In genomic region chr5:32278000-32278694, GRCm38 (mm10) we compare ENCODE assay signal across 15 mouse cellular contexts. TPM values are rescaled to one million over a fixed set of nuclear protein-coding genes. Genes with fewer than 3 reads are reported as not detected.
DNase-seq lines count a peak whose midpoint lies in the region; ATAC-seq lines count a peak whose summit lies in the region.
"Had no signal": no experiment of that assay in that cellular context is flagged by ENCODE, and none has a peak within 500 bp of the region (broad histone marks: within the 10 kb centered on the region; RNA-seq: fewer than 3 reads in every experiment).

No protein-coding gene starts in this region.

- no peaks in the 10 kb centered on the region for H3K27me3 ChIP-seq in forebrain, embryonic 12.5 days
- H3K27me3 ChIP-seq in hindbrain, embryonic 12.5 days = no peaks in the 10 kb centered on the region
- no peaks in the 10 kb centered on the region for H3K27me3 ChIP-seq in midbrain, embryonic 12.5 days
- no peaks in the 10 kb centered on the region for H3K27me3 ChIP-seq in neural tube, embryonic 15.5 days (replicated peaks)
- no peaks in the 10 kb centered on the region for H3K27me3 ChIP-seq in kidney, embryonic 14.5 days (ENCODE audit: control insufficient read depth, insufficient read depth, low read length)
- H3K27me3 ChIP-seq: Patski had no signal

- no peaks in the 10 kb centered on the region for H3K36me3 ChIP-seq in forebrain, embryonic 12.5 days (replicated peaks)
- H3K36me3 ChIP-seq in hindbrain, embryonic 12.5 days = no peaks in the 10 kb centered on the region
- H3K36me3 ChIP-seq in midbrain, embryonic 12.5 days = no peaks in the 10 kb centered on the region
- H3K36me3 ChIP-seq in neural tube, embryonic 15.5 days = no peaks in the 10 kb centered on the region
- H3K36me3 ChIP-seq in kidney, embryonic 14.5 days (ENCODE audit: control insufficient read depth, insufficient read depth, low read length) = no peaks in the 10 kb centered on the region
- H3K36me3 ChIP-seq: limb, embryonic 10.5 days; liver, embryonic 12.5 days had no signal

- DNase-seq in cerebellum, adult 11 months = no peak
- no peak for DNase-seq in frontal cortex, postnatal 10 days (ENCODE audit: low spot score in 2 of 2)
- DNase-seq: B cell, adult 2 months; cerebellum, adult 8-10 months; kidney, adult 9 months; thymus, postnatal 36 days had no signal

- H3K9me3 ChIP-seq in forebrain, embryonic 12.5 days = no peaks in the 10 kb centered on the region
- no peaks in the 10 kb centered on the region for H3K9me3 ChIP-seq in hindbrain, embryonic 12.5 days (replicated peaks)
- H3K9me3 ChIP-seq in midbrain, embryonic 12.5 days = no peaks in the 10 kb centered on the region
- H3K9me3 ChIP-seq in neural tube, embryonic 15.5 days (replicated peaks) = no peaks in the 10 kb centered on the region
- no peaks in the 10 kb centered on the region for H3K9me3 ChIP-seq in kidney, embryonic 14.5 days (ENCODE audit: control insufficient read depth, low read length)
- H3K9me3 ChIP-seq: limb, embryonic 10.5 days; liver, embryonic 12.5 days; megakaryocyte, embryonic 14.5 days had no signal

- H3K4me1 ChIP-seq in forebrain, embryonic 12.5 days = peaks cover 24% of the 10 kb centered on the region
- H3K4me1 ChIP-seq in hindbrain, embryonic 12.5 days = peaks cover 27% of the 10 kb centered on the region
- H3K4me1 ChIP-seq in midbrain, embryonic 12.5 days = peaks cover 33% of the 10 kb centered on the region
- peaks cover 15% of the 10 kb centered on the region for H3K4me1 ChIP-seq in neural tube, embryonic 15.5 days
- no peaks in the 10 kb centered on the region for H3K4me1 ChIP-seq in kidney, embryonic 14.5 days (ENCODE audit: control insufficient read depth, insufficient read depth, low read length)
- H3K4me1 ChIP-seq: liver, embryonic 12.5 days; megakaryocyte, embryonic 14.5 days had no signal

- 40% methylated on average over 5 of the region's 5 CpGs for WGBS in forebrain, embryonic 12.5 days
- WGBS in hindbrain, embryonic 12.5 days = 45% methylated on average over 5 of the region's 5 CpGs
- WGBS in midbrain, embryonic 12.5 days = 52% methylated on average over 5 of the region's 5 CpGs
- WGBS in neural tube, embryonic 15.5 days = 37% methylated on average over 5 of the region's 5 CpGs
- 76% methylated on average over 5 of the region's 5 CpGs for WGBS in kidney, embryonic 14.5 days

- H3K4me2 ChIP-seq in forebrain, embryonic 12.5 days = no peak overlapping the region
- no peak overlapping the region for H3K4me2 ChIP-seq in hindbrain, embryonic 12.5 days (replicated peaks)
- 0 out of 2 replicates have a peak overlapping the region, but pooled peaks have one; percentile 19 for H3K4me2 ChIP-seq in midbrain, embryonic 12.5 days (replicated peaks)
- H3K4me2 ChIP-seq in neural tube, embryonic 15.5 days = no peak overlapping the region
- no peak overlapping the region for H3K4me2 ChIP-seq in kidney, embryonic 14.5 days (replicated peaks; ENCODE audit: low read depth, low read length)
- H3K4me2 ChIP-seq: liver, embryonic 12.5 days had no signal

- ATAC-seq in forebrain, embryonic 12.5 days (ENCODE audit: low FRiP score) = peak; percentile 84
- peak; percentile 93 for ATAC-seq in hindbrain, embryonic 12.5 days (ENCODE audit: low FRiP score)
- peak; percentile 90 for ATAC-seq in midbrain, embryonic 12.5 days (ENCODE audit: low FRiP score, low read depth)
- ATAC-seq in neural tube, embryonic 15.5 days (ENCODE audit: low FRiP score) = peak; percentile 69
- no peak for ATAC-seq in kidney, embryonic 14.5 days (ENCODE audit: low FRiP score, low TSS enrichment)
- ATAC-seq: liver, embryonic 12.5 days; Patski had no signal

- H3K4me3 ChIP-seq in forebrain, embryonic 12.5 days (replicated peaks) = no peak overlapping the region
- H3K4me3 ChIP-seq in hindbrain, embryonic 12.5 days = no peak overlapping the region
- H3K4me3 ChIP-seq in midbrain, embryonic 12.5 days = no peak overlapping the region
- no peak overlapping the region for H3K4me3 ChIP-seq in neural tube, embryonic 15.5 days (replicated peaks)
- no peak overlapping the region for H3K4me3 ChIP-seq in kidney, embryonic 14.5 days (ENCODE audit: low read length)
- H3K4me3 ChIP-seq: limb, embryonic 10.5 days; liver, embryonic 12.5 days; megakaryocyte, embryonic 14.5 days had no signal

- peak overlapping the region; percentile 88 for H3K27ac ChIP-seq in forebrain, embryonic 12.5 days
- peak overlapping the region; percentile 88 for H3K27ac ChIP-seq in hindbrain, embryonic 12.5 days
- H3K27ac ChIP-seq in midbrain, embryonic 12.5 days (replicated peaks) = peak overlapping the region; percentile 90
- H3K27ac ChIP-seq in neural tube, embryonic 15.5 days (replicated peaks) = no peak overlapping the region
- H3K27ac ChIP-seq in kidney, embryonic 14.5 days (ENCODE audit: low read depth, low read length) = no peak overlapping the region
- H3K27ac ChIP-seq: limb, embryonic 10.5 days; liver, embryonic 12.5 days had no signal

- H3K9ac ChIP-seq in forebrain, embryonic 12.5 days = no peak overlapping the region
- H3K9ac ChIP-seq in hindbrain, embryonic 12.5 days = peak overlapping the region; percentile 33; the same call in 1 of the 2 replicates
- no peak overlapping the region for H3K9ac ChIP-seq in midbrain, embryonic 12.5 days (replicated peaks)
- no peak overlapping the region for H3K9ac ChIP-seq in neural tube, embryonic 15.5 days (replicated peaks)
- no peak overlapping the region for H3K9ac ChIP-seq in kidney, embryonic 14.5 days (ENCODE audit: low read depth, low read length)
- H3K9ac ChIP-seq: liver, embryonic 12.5 days had no signal

RNA-seq across cellular contexts. Expression of gene Plb1, which starts 45.6 kb away (rescaled TPM):
- 0.20 and 0.23 TPM in 2 replicates for polyA plus RNA-seq in forebrain, embryonic 12.5 days (2016; fragmentation: Nextera tagmentation; extraction: Ambion mirVana)
- 0.21 and 0.34 TPM in 2 replicates for polyA plus RNA-seq in hindbrain, embryonic 12.5 days (2016; fragmentation: Nextera tagmentation; extraction: Ambion mirVana)
- polyA plus RNA-seq in midbrain, embryonic 12.5 days (2016; fragmentation: Nextera tagmentation; extraction: Ambion mirVana) = 0.06 TPM in 1 of 2 replicates, not detected in the other
- 0.96 TPM in 1 of 2 replicates, not detected in the other for polyA plus RNA-seq in neural tube, embryonic 15.5 days (2015; fragmentation: Nextera tagmentation; extraction: Ambion mirVana)
- polyA plus RNA-seq in kidney, embryonic 14.5 days (2014; fragmentation: Nextera tagmentation; extraction: Ambion mirVana) = not detected in 2 replicates
- polyA plus RNA-seq: limb, embryonic 10.5 days; liver, embryonic 12.5 days had no signal

Comparison
In these comparisons a context has a peak if more than half of its experiments do, and no peak if none do; other contexts are left out.
1. H3K27ac ChIP-seq: peak in forebrain, embryonic 12.5 days (single experiment), hindbrain, embryonic 12.5 days (single experiment) and midbrain, embryonic 12.5 days (single experiment); none in neural tube, embryonic 15.5 days (single experiment) and kidney, embryonic 14.5 days (single experiment).